Mouse (Mus musculus) heart, postnatal 36 days (tissue): ENCODE data around the gene Mmel1. TPM values are rescaled to one million over a fixed set of nuclear protein-coding genes. Genes with fewer than 3 reads are reported as not detected.

Experiments
- DNase-seq, 2 experiments: peaks; one replicate each; pipeline ENCODE4 v3.0.0; 2021 to 2022
- intact Hi-C: fragments of 180-260 bp; cut with DNase I; formaldehyde crosslinking; loops from one replicate; pipeline ENCODE4 v1.15.1; 2025
- total RNA-seq, 2 experiments: library from RNA; stranded (reverse); gene quantifications; 2 replicates each; pipeline ENCODE4 v1.2.3; 2021

The Mmel1 gene
- under 1 TPM; 0.22 to 0.33 TPM for total RNA-seq

- intact Hi-C loops, result no loop called here
Observed at GRCm38 (mm10) chr4:154869440-154869839, at the start of gene Mmel1. Gene Mmel1 (plus strand): TSS chr4:154869585.

GRCm38 (mm10) chr4:154825662-154826061, 43.7 kb upstream of the Mmel1 start:
- intact Hi-C loops, result loop anchor here (5.0 kb wide), 1 partner anchor 498 kb away; no protein-coding TSS in a partner anchor
- peak; percentile 60 to 70 for DNase-seq

More at GRCm38 (mm10) chr4:154869440-154869839, at the start of gene Mmel1:
- DNase-seq, result no peak

- DNase-seq, result no peak
- intact Hi-C loops, result loop anchor here (5.0 kb wide), 1 partner anchor 499 kb away; no protein-coding TSS in a partner anchor
Observed at GRCm38 (mm10) chr4:154826224-154826623, 43.2 kb upstream of the Mmel1 start.

GRCm38 (mm10) chr4:154827181-154827580, 42.2 kb upstream of the Mmel1 start:
- intact Hi-C loops, result loop anchor here (5.0 kb wide), 1 partner anchor 500 kb away; no protein-coding TSS in a partner anchor
- DNase-seq, result peak; percentile 23 to 43

GRCm38 (mm10) chr4:154827861-154828610, 41.3 kb upstream of the Mmel1 start:
- DNase-seq, result no peak
- intact Hi-C loops, result loop anchor here (5.0 kb wide), 1 partner anchor 501 kb away; no protein-coding TSS in a partner anchor

- intact Hi-C loops, result no loop called here
- DNase-seq, result no peak
Observed at GRCm38 (mm10) chr4:154831915-154832573, 37.3 kb upstream of the Mmel1 start.

GRCm38 (mm10) chr4:154836183-154836915, 33.0 kb upstream of the Mmel1 start:
- intact Hi-C loops, result loop anchor here (5.0 kb wide), 1 partner anchor 226 kb away; no protein-coding TSS in a partner anchor
- no peak for DNase-seq

- DNase-seq, result peak; percentile 63 to 68
- intact Hi-C loops, result loop anchor here (5.0 kb wide), 1 partner anchor 225 kb away; no protein-coding TSS in a partner anchor
Observed at GRCm38 (mm10) chr4:154837170-154837569, 32.2 kb upstream of the Mmel1 start, which contains the start of gene Ttc34. Gene Ttc34 (plus strand): TSS chr4:154837459.

- intact Hi-C loops, result loop anchor here (5.0 kb wide), 1 partner anchor 224 kb away; no protein-coding TSS in a partner anchor
- no peak for DNase-seq
Observed at GRCm38 (mm10) chr4:154838741-154839140, 30.6 kb upstream of the Mmel1 start.

GRCm38 (mm10) chr4:154839406-154839805, 30.0 kb upstream of the Mmel1 start:
- intact Hi-C loops, result loop anchor here (5.0 kb wide), 1 partner anchor 223 kb away; no protein-coding TSS in a partner anchor
- no peak for DNase-seq

GRCm38 (mm10) chr4:154852696-154853095, 16.7 kb upstream of the Mmel1 start:
- no peak for DNase-seq

GRCm38 (mm10) chr4:154853881-154854280, 15.5 kb upstream of the Mmel1 start:
- intact Hi-C loops, result no loop called here
- no peak for DNase-seq

More at GRCm38 (mm10) chr4:154852696-154853095, 16.7 kb upstream of the Mmel1 start:
- intact Hi-C loops, result no loop called here

- intact Hi-C loops, result no loop called here
- no peak for DNase-seq
Observed at GRCm38 (mm10) chr4:154854676-154855345, 14.6 kb upstream of the Mmel1 start.

- peak; percentile 66 to 71 for DNase-seq
- intact Hi-C loops, result no loop called here
Observed at GRCm38 (mm10) chr4:154855721-154856479, 13.5 kb upstream of the Mmel1 start.

GRCm38 (mm10) chr4:154856480-154856837, 12.9 kb upstream of the Mmel1 start:
- DNase-seq, result no peak
- intact Hi-C loops, result no loop called here

- DNase-seq, result no peak
- intact Hi-C loops, result no loop called here
Observed at GRCm38 (mm10) chr4:154856882-154857281, 12.5 kb upstream of the Mmel1 start.

- intact Hi-C loops, result no loop called here
- DNase-seq, result no peak
Observed at GRCm38 (mm10) chr4:154857366-154858240, 11.8 kb upstream of the Mmel1 start.

- intact Hi-C loops, result no loop called here
- no peak for DNase-seq
Observed at GRCm38 (mm10) chr4:154858601-154859000, 10.8 kb upstream of the Mmel1 start.
